Comparison of ENCODE assay signal across 23 mouse cellular contexts in the genomic region with DNA sequence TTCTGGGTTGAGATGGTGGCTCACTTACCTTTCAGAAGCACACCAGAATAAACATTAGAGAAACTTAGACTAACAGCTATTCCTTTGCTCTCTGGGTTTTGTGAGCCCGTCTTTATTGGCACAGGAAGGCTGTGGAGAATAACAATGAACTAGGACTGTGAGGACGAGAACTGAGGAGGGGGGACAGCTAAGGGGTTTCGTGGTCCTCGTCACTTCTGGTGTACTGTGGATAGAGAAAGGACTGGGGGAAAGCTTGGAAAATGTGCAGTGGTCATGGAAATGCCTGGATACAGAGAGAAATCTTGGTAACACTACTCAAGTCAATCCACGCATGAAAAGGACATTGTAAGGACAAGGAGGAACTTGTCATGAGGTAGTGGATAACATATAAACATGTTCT. TPM values are rescaled to one million over a fixed set of nuclear protein-coding genes. Genes with fewer than 3 reads are reported as not detected.
A peak's percentile ranks its signal among the peaks of the same experiment; 100 is the strongest.
DNase-seq lines count a peak whose midpoint lies in the region; ATAC-seq and TF ChIP-seq lines count a peak whose summit lies in the region.
"Had no signal": no experiment of that assay in that cellular context is flagged by ENCODE, and none has a peak within 500 bp of the region (broad histone marks: within the 10 kb centered on the region; RNA-seq: fewer than 3 reads in every experiment).

No protein-coding gene starts in this region.

- H3K9me3 ChIP-seq in hindbrain, postnatal 0 days (ENCODE audit: low read length), result no peaks in the 10 kb centered on the region
- no peaks in the 10 kb centered on the region for H3K9me3 ChIP-seq in hindbrain, embryonic 10.5 days
- no peaks in the 10 kb centered on the region for H3K9me3 ChIP-seq in lung, embryonic 16.5 days (ENCODE audit: control insufficient read depth, low read length)
- no peaks in the 10 kb centered on the region for H3K9me3 ChIP-seq in neural tube, embryonic 15.5 days (replicated peaks)
- H3K9me3 ChIP-seq: embryonic facial prominence, embryonic 13.5 days; embryonic facial prominence, embryonic 15.5 days; forebrain, embryonic 13.5 days had no signal

- no peaks in the 10 kb centered on the region for H3K4me1 ChIP-seq in hindbrain, postnatal 0 days (ENCODE audit: insufficient read depth, low read length)
- H3K4me1 ChIP-seq in hindbrain, embryonic 10.5 days (replicated peaks), result no peaks in the 10 kb centered on the region
- no peaks in the 10 kb centered on the region for H3K4me1 ChIP-seq in lung, embryonic 16.5 days (replicated peaks; ENCODE audit: control insufficient read depth, insufficient read depth, low read length)
- H3K4me1 ChIP-seq in neural tube, embryonic 15.5 days, result no peaks in the 10 kb centered on the region
- H3K4me1 ChIP-seq: embryonic facial prominence, embryonic 13.5 days; embryonic facial prominence, embryonic 15.5 days had no signal

- H3K4me2 ChIP-seq in hindbrain, postnatal 0 days (ENCODE audit: low read depth, low read length), result no peak overlapping the region
- H3K4me2 ChIP-seq in lung, embryonic 16.5 days (ENCODE audit: low read depth, low read length), result no peak overlapping the region
- H3K4me2 ChIP-seq in neural tube, embryonic 15.5 days, result no peak overlapping the region
- H3K4me2 ChIP-seq: embryonic facial prominence, embryonic 13.5 days; embryonic facial prominence, embryonic 15.5 days; forebrain, embryonic 13.5 days had no signal

- 52% methylated on average over 5 of the region's 5 CpGs for WGBS in hindbrain, postnatal 0 days
- WGBS in hindbrain, embryonic 10.5 days, result 82% methylated on average over 5 of the region's 5 CpGs
- WGBS in lung, embryonic 16.5 days, result 64% methylated on average over 5 of the region's 5 CpGs
- 56% methylated on average over 5 of the region's 5 CpGs for WGBS in neural tube, embryonic 15.5 days

- H3K27me3 ChIP-seq in hindbrain, postnatal 0 days (ENCODE audit: insufficient read depth, low read length), result no peaks in the 10 kb centered on the region
- no peaks in the 10 kb centered on the region for H3K27me3 ChIP-seq in hindbrain, embryonic 10.5 days (ENCODE audit: insufficient read depth, poor library complexity, severe bottlenecking)
- H3K27me3 ChIP-seq in lung, embryonic 16.5 days (ENCODE audit: control insufficient read depth, insufficient read depth, low read depth, low read length), result no peaks in the 10 kb centered on the region
- no peaks in the 10 kb centered on the region for H3K27me3 ChIP-seq in neural tube, embryonic 15.5 days (replicated peaks)
- H3K27me3 ChIP-seq: embryonic facial prominence, embryonic 13.5 days; embryonic facial prominence, embryonic 15.5 days; forebrain, embryonic 13.5 days had no signal

- peak; percentile 77; the same call in 1 of the 2 replicates for ATAC-seq in hindbrain, postnatal 0 days
- no peak for ATAC-seq in lung, embryonic 16.5 days (ENCODE audit: low read depth)
- no peak for ATAC-seq in neural tube, embryonic 15.5 days (ENCODE audit: low FRiP score)
- ATAC-seq: forebrain, embryonic 13.5 days; forebrain, embryonic 16.5 days had no signal

- no peak overlapping the region for H3K4me3 ChIP-seq in hindbrain, postnatal 0 days (ENCODE audit: low read length)
- H3K4me3 ChIP-seq in hindbrain, embryonic 10.5 days, result no peak overlapping the region
- H3K4me3 ChIP-seq in lung, embryonic 16.5 days (ENCODE audit: low read length), result no peak overlapping the region
- no peak overlapping the region for H3K4me3 ChIP-seq in neural tube, embryonic 15.5 days (replicated peaks)
- H3K4me3 ChIP-seq: embryonic facial prominence, embryonic 13.5 days; embryonic facial prominence, embryonic 15.5 days; forebrain, embryonic 13.5 days had no signal

- no peaks in the 10 kb centered on the region for H3K36me3 ChIP-seq in hindbrain, postnatal 0 days (ENCODE audit: insufficient read depth, low read length)
- H3K36me3 ChIP-seq in hindbrain, embryonic 10.5 days, result peaks cover 22% of the 10 kb centered on the region
- no peaks in the 10 kb centered on the region for H3K36me3 ChIP-seq in lung, embryonic 16.5 days (ENCODE audit: control insufficient read depth, insufficient read depth, low read length)
- no peaks in the 10 kb centered on the region for H3K36me3 ChIP-seq in neural tube, embryonic 15.5 days
- H3K36me3 ChIP-seq: embryonic facial prominence, embryonic 15.5 days had no signal

- no peak overlapping the region for H3K9ac ChIP-seq in hindbrain, postnatal 0 days (replicated peaks; ENCODE audit: low read length)
- no peak overlapping the region for H3K9ac ChIP-seq in lung, embryonic 16.5 days (ENCODE audit: low read length)
- H3K9ac ChIP-seq in neural tube, embryonic 15.5 days (replicated peaks), result no peak overlapping the region
- H3K9ac ChIP-seq: embryonic facial prominence, embryonic 13.5 days; embryonic facial prominence, embryonic 15.5 days; forebrain, embryonic 13.5 days had no signal

- TF ChIP-seq CTCF in hindbrain, postnatal 0 days (IDR thresholded peaks at IDR 0.05; ENCODE audit: low read depth), result no peak

- H3K27ac ChIP-seq in hindbrain, postnatal 0 days, result peak overlapping the region; percentile 15; the same call in 1 of the 2 replicates
- H3K27ac ChIP-seq in hindbrain, embryonic 10.5 days, result no peak overlapping the region
- H3K27ac ChIP-seq in lung, embryonic 16.5 days (ENCODE audit: low read length), result 0 out of 2 replicates have a peak overlapping the region, but pooled peaks have one; percentile 1
- 0 out of 2 replicates have a peak overlapping the region, but pooled peaks have one; percentile 18 for H3K27ac ChIP-seq in neural tube, embryonic 15.5 days (replicated peaks)
- H3K27ac ChIP-seq: embryonic facial prominence, embryonic 13.5 days; embryonic facial prominence, embryonic 15.5 days; forebrain, embryonic 13.5 days had no signal

- DNase-seq in hindbrain, postnatal 0 days (ENCODE audit: low spot score), result peak; percentile 29
- no peak for DNase-seq in hindbrain, embryonic 10.5 days (ENCODE audit: low spot score)
- DNase-seq in lung, postnatal 14 days, result no peak
- no peak for DNase-seq in neural tube, embryonic 10.5 days (ENCODE audit: extremely low spot score, low spot score)
- DNase-seq in layer of hippocampus, adult 11-12 months (ENCODE audit: low spot score), result no peak
- DNase-seq: adrenal gland, adult 2 months; adrenal gland, postnatal 10 days; adrenal gland, postnatal 25 days; cerebellum, adult 11 months; cerebellum, adult 18-20 months; cerebellum, adult 8-10 months; cerebellum, adult 9-11 months; cerebellum, postnatal 14 days; cerebellum, postnatal 36 days; embryo, embryonic 11 days had no signal

RNA-seq across cellular contexts. Expression of gene Luzp1, which starts 52.3 kb away (rescaled TPM):
- 15.6 and 18.3 TPM in 2 replicates for total RNA-seq in hindbrain, postnatal 0 days (2014; rRNA removed)
- 71.4 and 76.4 TPM in 2 replicates for polyA plus RNA-seq in hindbrain, postnatal 0 days (2015; fragmentation: Nextera tagmentation; extraction: Ambion mirVana)
- polyA plus RNA-seq in hindbrain, embryonic 10.5 days (2016; fragmentation: Nextera tagmentation; extraction: Ambion mirVana), result 108 and 133 TPM in 2 replicates
- 100 and 115 TPM in 2 replicates for polyA plus RNA-seq in lung, embryonic 16.5 days (2015; fragmentation: Nextera tagmentation; extraction: Ambion mirVana)
- polyA plus RNA-seq in neural tube, embryonic 15.5 days (2015; fragmentation: Nextera tagmentation; extraction: Ambion mirVana), result 60.1 and 73.0 TPM in 2 replicates

RNA-seq across cellular contexts. Expression of gene 6030445D17Rik, which starts 59.8 kb away (rescaled TPM):
- total RNA-seq in hindbrain, postnatal 0 days (2014; rRNA removed), result 0.29 and 1.0 TPM in 2 replicates
- polyA plus RNA-seq in hindbrain, postnatal 0 days (2015; fragmentation: Nextera tagmentation; extraction: Ambion mirVana), result 0.16 and 0.37 TPM in 2 replicates
- 0.17 and 0.24 TPM in 2 replicates for polyA plus RNA-seq in hindbrain, embryonic 10.5 days (2016; fragmentation: Nextera tagmentation; extraction: Ambion mirVana)
- 0.20 and 0.23 TPM in 2 replicates for polyA plus RNA-seq in lung, embryonic 16.5 days (2015; fragmentation: Nextera tagmentation; extraction: Ambion mirVana)
- polyA plus RNA-seq in neural tube, embryonic 15.5 days (2015; fragmentation: Nextera tagmentation; extraction: Ambion mirVana), result 0.19 and 0.47 TPM in 2 replicates
- total RNA-seq: adrenal gland, adult 2 months; common myeloid progenitor, adult 5-6 weeks had no signal
- polyA plus RNA-seq: forebrain, embryonic 11.5 days; forebrain, embryonic 13.5 days had no signal
